Mouse (Mus musculus) limb, embryonic 11.5 days (tissue): Measurements from ENCODE around the gene Foxred2. TPM values are rescaled to one million over a fixed set of nuclear protein-coding genes. Genes with fewer than 3 reads are reported as not detected.
A peak's percentile ranks its signal among the peaks of the same experiment; 100 is the strongest.

Experiments used
- ATAC-seq: fragments of 200-750 bp; cut with Nextera tagmentation; 2 replicates; pipeline ENCODE4 v1.8.0; 2017; ENCODE audit warnings: low read depth; ENCODE audit not compliant: insufficient number of reproducible peaks, low FRiP score, low TSS enrichment
- DNase-seq: peaks from one replicate; pipeline ENCODE4 v3.0.0-alpha.2; 2015; ENCODE audit warnings: low spot score
- H3K27ac ChIP-seq: fragments of 300-500 bp; sonication (generic); replicated peaks from 2 replicates; pipeline ENCODE4 v1.5.1; 2014; ENCODE audit warnings: low read depth, mild to moderate bottlenecking, low read length
- H3K27me3 ChIP-seq: fragments of 300-500 bp; sonication (generic); 2 replicates; pipeline ENCODE4 v1.6.1; 2014; ENCODE audit warnings: mild to moderate bottlenecking, low read length, mixed read lengths; ENCODE audit not compliant: control insufficient read depth, insufficient read depth
- H3K36me3 ChIP-seq: fragments of 300-500 bp; sonication (generic); 2 replicates; pipeline ENCODE4 v1.6.1; 2014; ENCODE audit warnings: mild to moderate bottlenecking, low read length, moderate library complexity, mixed read lengths; ENCODE audit not compliant: control insufficient read depth, insufficient read depth
- H3K4me1 ChIP-seq: fragments of 300-500 bp; sonication (generic); 2 replicates; pipeline ENCODE4 v1.6.1; 2014; ENCODE audit warnings: low read length, mixed read lengths; ENCODE audit not compliant: control insufficient read depth, insufficient read depth
- H3K4me2 ChIP-seq: fragments of 300-500 bp; sonication (generic); 2 replicates; pipeline ENCODE4 v1.6.1; 2014; ENCODE audit warnings: low read depth, mild to moderate bottlenecking, moderate library complexity; ENCODE audit not compliant: severe bottlenecking
- H3K4me3 ChIP-seq: fragments of 300-500 bp; sonication (generic); 2 replicates; pipeline ENCODE4 v1.5.1; 2014; ENCODE audit warnings: low read depth, low read length
- H3K9ac ChIP-seq: fragments of 300-500 bp; sonication (generic); 2 replicates; pipeline ENCODE4 v1.6.1; 2014; ENCODE audit warnings: mild to moderate bottlenecking, low read length
- H3K9me3 ChIP-seq: fragments of 300-500 bp; sonication (generic); 2 replicates; pipeline ENCODE4 v1.6.1; 2016; ENCODE audit warnings: low read length; ENCODE audit not compliant: control insufficient read depth
- WGBS: fragments of 180-500 bp; shearing (Covaris S2); extraction: QIAGEN DNeasy Blood & Tissue Kit; methylation state at CpG from one replicate; pipeline ENCODE4 v1.1.7; 2014; 5-methylcytosine and 5-hydroxymethylcytosine counted together
- polyA plus RNA-seq: library from polyadenylated mRNA; unstranded; fragments of >200 nt; fragmentation: Nextera tagmentation; extraction: Ambion mirVana; gene quantifications from 2 replicates; pipeline ENCODE4 v1.2.1, GENCODE M21; 2014

Gene Foxred2
- polyA plus RNA-seq, 1 experiment from 2014 or later, result 6.1 TPM

- WGBS, result 90% methylated on average over 12 of the region's 12 CpGs
- ATAC-seq (no peak), DNase-seq (no peak)
- H3K27me3 ChIP-seq, result no peaks in the 10 kb centered on the region
- H3K4me2 ChIP-seq, result no peak overlapping the region
- no peak overlapping the region for H3K9ac ChIP-seq
- H3K27ac ChIP-seq, result no peak overlapping the region
- H3K9me3 ChIP-seq, result no peaks in the 10 kb centered on the region
- no peaks in the 10 kb centered on the region for H3K4me1 ChIP-seq
- H3K36me3 ChIP-seq, result peaks cover 15% of the 10 kb centered on the region
- no peak overlapping the region for H3K4me3 ChIP-seq
These were observed 37.1 kb downstream of the Foxred2 start for GRCm38 (mm10) chr15:77919441-77919840.

GRCm38 (mm10) chr15:77916851-77917544, 39.5 kb downstream of the Foxred2 start:
- Histone ChIP-seq H3K4me3 (no peak overlapping the region), H3K9ac (no peak overlapping the region), H3K36me3 (peaks cover 12% of the 10 kb centered on the region; the same call in 1 of the 2 replicates), H3K9me3 (no peaks in the 10 kb centered on the region), H3K27me3 (no peaks in the 10 kb centered on the region), H3K27ac (no peak overlapping the region), H3K4me2 (no peak overlapping the region), H3K4me1 (peaks cover 8% of the 10 kb centered on the region; the same call in 1 of the 2 replicates)
- WGBS, result 40% methylated on average over 8 of the region's 8 CpGs
- DNase-seq, result peak; percentile 96
- peak; percentile 48; the same call in 1 of the 2 replicates for ATAC-seq

GRCm38 (mm10) chr15:77915287-77915686, 41.2 kb downstream of the Foxred2 start:
- no peak for DNase-seq
- Histone ChIP-seq H3K27ac (no peak overlapping the region), H3K4me3 (no peak overlapping the region), H3K9me3 (no peaks in the 10 kb centered on the region), H3K27me3 (no peaks in the 10 kb centered on the region), H3K4me1 (peaks cover 14% of the 10 kb centered on the region), H3K36me3 (peaks cover 11% of the 10 kb centered on the region; the same call in 1 of the 2 replicates), H3K4me2 (no peak overlapping the region), H3K9ac (no peak overlapping the region)
- ATAC-seq, result no peak
- 92% methylated on average over 4 of the region's 4 CpGs for WGBS

GRCm38 (mm10) chr15:77914507-77914906, 42.0 kb downstream of the Foxred2 start:
- Histone ChIP-seq H3K27me3 (no peaks in the 10 kb centered on the region), H3K27ac (no peak overlapping the region), H3K4me1 (peaks cover 14% of the 10 kb centered on the region), H3K4me2 (no peak overlapping the region), H3K9me3 (no peaks in the 10 kb centered on the region), H3K9ac (0 out of 2 replicates have a peak overlapping the region, but pooled peaks have one; percentile 32), H3K4me3 (no peak overlapping the region), H3K36me3 (peaks cover 10% of the 10 kb centered on the region; the same call in 1 of the 2 replicates)
- no peak for ATAC-seq
- no peak for DNase-seq
- 91% methylated on average over 3 of the region's 3 CpGs for WGBS

GRCm38 (mm10) chr15:77913054-77913453, 43.5 kb downstream of the Foxred2 start:
- H3K4me2 ChIP-seq, result no peak overlapping the region
- H3K9me3 ChIP-seq, result no peaks in the 10 kb centered on the region
- no peak overlapping the region for H3K27ac ChIP-seq
- ATAC-seq (no peak), DNase-seq (no peak)
- H3K9ac ChIP-seq, result no peak overlapping the region
- H3K4me1 ChIP-seq, result peaks cover 19% of the 10 kb centered on the region
- no peaks in the 10 kb centered on the region for H3K27me3 ChIP-seq
- H3K36me3 ChIP-seq, result peaks cover 10% of the 10 kb centered on the region; the same call in 1 of the 2 replicates
- 86% methylated on average over 8 of the region's 8 CpGs for WGBS
- H3K4me3 ChIP-seq, result no peak overlapping the region

- Histone ChIP-seq H3K36me3 (peaks cover 10% of the 10 kb centered on the region; the same call in 1 of the 2 replicates), H3K27ac (no peak overlapping the region), H3K4me2 (no peak overlapping the region), H3K4me1 (peaks cover 24% of the 10 kb centered on the region), H3K9ac (no peak overlapping the region), H3K4me3 (no peak overlapping the region), H3K9me3 (no peaks in the 10 kb centered on the region), H3K27me3 (no peaks in the 10 kb centered on the region)
- DNase-seq (no peak), ATAC-seq (no peak)
- 53% methylated on average over 7 of the region's 7 CpGs for WGBS
These were observed 43.9 kb downstream of the Foxred2 start for GRCm38 (mm10) chr15:77912585-77912984.

- DNase-seq, result no peak
- ATAC-seq, result no peak
- no peak overlapping the region for H3K27ac ChIP-seq
- peaks cover 29% of the 10 kb centered on the region for H3K4me1 ChIP-seq
- H3K27me3 ChIP-seq, result no peaks in the 10 kb centered on the region
- H3K9me3 ChIP-seq, result no peaks in the 10 kb centered on the region
- H3K9ac ChIP-seq, result no peak overlapping the region
- H3K4me2 ChIP-seq, result no peak overlapping the region
- WGBS, result 39% methylated on average over 5 of the region's 5 CpGs
- H3K4me3 ChIP-seq, result no peak overlapping the region
- peaks cover 10% of the 10 kb centered on the region; the same call in 1 of the 2 replicates for H3K36me3 ChIP-seq
These were observed 44.5 kb downstream of the Foxred2 start for GRCm38 (mm10) chr15:77912048-77912447.

- no peak overlapping the region for H3K4me2 ChIP-seq
- H3K36me3 ChIP-seq, result peaks cover 7% of the 10 kb centered on the region; the same call in 1 of the 2 replicates
- no peak for DNase-seq
- peaks cover 37% of the 10 kb centered on the region for H3K4me1 ChIP-seq
- no peaks in the 10 kb centered on the region for H3K27me3 ChIP-seq
- no peaks in the 10 kb centered on the region for H3K9me3 ChIP-seq
- no peak overlapping the region for H3K9ac ChIP-seq
- no peak overlapping the region for H3K27ac ChIP-seq
- no peak for ATAC-seq
- no peak overlapping the region for H3K4me3 ChIP-seq
- WGBS, result 13% methylated on average over 2 of the region's 2 CpGs
These were observed 45.5 kb downstream of the Foxred2 start for GRCm38 (mm10) chr15:77911065-77911464.
